Mouse (Mus musculus) gastrocnemius, postnatal 4 days (tissue): ENCODE measurements around the gene Tmub1. TPM values are rescaled to one million over a fixed set of nuclear protein-coding genes. Genes with fewer than 3 reads are reported as not detected.

Source experiments
- DNase-seq, 2 experiments: peaks; one replicate each; pipeline ENCODE4 v3.0.0; 2021 to 2022; ENCODE audit warnings: low spot score in 2 of 2, mixed read lengths in 2 of 2
- total RNA-seq, 2 experiments: library from RNA; stranded (reverse); gene quantifications; 2 replicates each; pipeline ENCODE4 v1.2.3; 2021

Gene Tmub1
- total RNA-seq, 2 experiments from 2014 or later = 6.7 to 7.0 TPM

- no peak for DNase-seq
Measured at GRCm38 (mm10) chr5:24455613-24456012, 8.0 kb upstream of the Tmub1 start.

DNA sequence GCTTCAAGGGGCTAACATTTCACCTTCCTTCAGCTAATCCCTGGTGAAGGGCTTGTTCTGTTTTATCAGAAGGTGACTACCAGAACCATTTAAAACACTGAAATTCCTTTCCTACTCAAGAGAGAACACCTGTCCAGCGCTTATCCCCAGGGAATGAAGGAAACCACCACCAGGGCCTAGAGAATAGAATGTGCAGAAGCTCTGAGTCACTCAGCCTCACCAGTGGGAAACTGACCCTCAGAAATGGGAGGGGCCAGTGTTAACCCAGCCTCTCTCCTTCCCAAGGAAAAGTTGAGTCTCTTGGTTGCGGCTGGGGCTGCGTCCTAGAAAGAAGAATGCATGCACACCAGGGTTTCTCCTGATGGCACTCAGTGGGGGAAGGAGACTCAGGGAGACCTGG is 7.4 kb upstream of the Tmub1 start:
- DNase-seq = no peak

DNA sequence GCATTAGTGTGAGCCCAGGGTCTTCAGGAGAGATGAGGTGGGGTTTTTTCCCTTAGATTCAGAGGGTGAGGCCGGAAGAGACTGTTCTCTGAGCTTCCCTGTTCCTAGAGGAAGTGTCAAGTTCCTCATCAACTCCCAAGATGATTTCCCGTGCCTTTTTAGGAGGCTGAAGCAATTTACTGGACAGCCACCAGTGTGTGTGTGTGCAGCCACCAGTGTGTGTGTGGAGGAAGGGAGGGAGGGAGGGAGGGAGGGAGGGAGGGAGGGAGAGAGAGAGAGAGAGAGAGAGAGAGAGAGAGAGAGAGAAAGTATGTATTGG is 6.3 kb upstream of the Tmub1 start:
- DNase-seq = no peak

- no peak for DNase-seq
Measured at GRCm38 (mm10) chr5:24453283-24453984, 5.8 kb upstream of the Tmub1 start.

DNA sequence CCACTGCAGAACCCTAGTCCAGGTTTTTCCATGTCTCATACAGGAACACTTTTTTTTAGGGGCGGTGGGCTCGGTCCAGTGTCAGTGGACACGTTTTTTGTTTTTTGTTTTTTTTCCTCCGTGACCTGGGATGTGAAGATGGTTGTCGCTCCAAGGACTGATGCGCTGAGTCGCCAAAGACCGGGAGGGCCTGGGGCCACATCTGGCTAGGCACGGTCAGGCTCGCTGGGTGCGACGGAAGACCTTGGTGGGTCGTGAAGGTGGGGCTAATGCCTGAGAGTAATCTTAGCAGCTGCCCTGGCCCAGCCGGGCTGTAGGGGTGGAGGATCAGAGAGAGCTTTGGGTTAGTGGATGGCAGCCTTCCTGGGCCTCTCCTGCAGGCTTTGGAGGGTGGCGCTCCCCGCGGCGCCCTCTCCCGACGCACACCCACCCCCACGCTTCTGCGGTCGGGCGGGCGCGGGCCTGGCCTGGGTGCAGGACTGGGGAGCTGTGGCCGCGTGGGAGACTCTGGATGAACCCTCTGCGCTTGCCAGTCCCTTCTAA is 5.1 kb upstream of the Tmub1 start:
- DNase-seq = peak; percentile 17 to 34

DNA sequence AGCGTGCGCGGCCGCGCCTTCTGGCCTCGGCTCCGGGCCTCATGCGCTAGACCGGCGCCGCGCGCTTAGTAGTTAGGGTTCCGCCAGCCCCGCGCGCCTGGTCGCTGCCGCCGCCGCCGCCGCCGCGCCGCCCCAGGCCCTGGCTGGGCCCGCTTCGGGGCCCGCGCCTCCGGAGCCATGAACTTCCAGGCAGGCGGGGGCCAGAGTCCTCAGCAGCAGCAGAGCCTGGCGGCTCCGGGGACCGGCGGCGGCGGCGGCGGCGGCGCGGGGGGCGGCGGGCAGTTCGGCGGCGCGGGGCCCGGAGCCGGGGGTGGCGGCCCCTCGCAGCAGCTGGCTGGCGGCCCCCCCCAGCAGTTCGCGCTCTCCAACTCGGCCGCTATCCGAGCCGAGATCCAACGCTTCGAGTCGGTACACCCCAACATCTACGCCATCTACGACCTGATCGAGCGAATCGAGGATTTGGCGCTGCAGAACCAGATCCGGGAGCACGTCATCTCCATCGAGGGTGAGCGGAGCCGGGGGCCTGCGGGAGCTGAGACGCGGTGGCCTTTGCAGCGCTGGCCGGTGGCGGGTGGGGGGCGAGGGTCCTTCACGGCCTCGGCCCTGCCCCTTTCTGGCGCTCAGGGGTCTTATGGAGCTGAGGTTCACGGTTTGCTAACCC is 4.5 kb upstream of the Tmub1 start, which contains the start of gene Agap3:
Gene Agap3, plus strand, starts transcription at position 148 of the 661 bp plus-strand sequence.
- peak; percentile 28 to 54 for DNase-seq

DNA sequence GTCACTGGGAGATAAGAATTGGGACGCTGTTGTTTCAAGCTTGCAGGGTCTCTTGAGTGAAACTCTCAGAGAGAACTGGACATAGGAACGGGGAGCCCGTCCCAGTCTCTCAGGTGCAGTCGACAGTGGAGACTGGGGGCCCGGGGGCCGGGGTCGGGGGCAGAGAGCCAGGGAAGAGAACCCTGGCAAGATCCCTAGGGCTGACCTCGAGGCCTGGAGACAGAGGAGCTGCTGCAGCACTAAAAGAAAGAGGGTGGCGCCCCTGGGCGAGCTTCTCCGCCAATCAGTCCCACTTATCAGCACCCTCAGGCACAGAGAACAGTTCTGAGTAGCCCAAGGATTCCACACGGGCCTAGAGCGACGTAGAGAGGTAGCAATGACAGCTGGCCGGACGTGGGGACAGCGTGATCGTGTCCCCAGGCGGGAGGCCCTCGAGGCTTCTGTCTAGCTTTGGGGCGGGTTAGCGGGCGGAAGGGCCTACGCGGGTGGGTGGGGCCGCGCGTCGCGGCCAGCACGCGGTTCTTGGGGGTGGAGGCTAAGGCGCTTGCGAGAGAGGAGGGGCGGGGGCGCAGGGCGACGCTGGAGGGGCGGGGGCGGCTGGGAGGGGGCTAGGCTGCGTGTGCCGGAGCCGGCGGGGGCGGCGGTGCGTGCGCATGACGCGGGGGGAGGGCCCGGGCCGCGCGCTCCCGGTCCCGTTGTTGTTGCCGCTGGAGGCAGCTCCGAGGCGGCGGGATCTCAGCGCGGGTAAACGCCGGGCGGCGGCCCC is 3.8 kb upstream of the Tmub1 start:
- peak; percentile 83 to 89 for DNase-seq

DNA sequence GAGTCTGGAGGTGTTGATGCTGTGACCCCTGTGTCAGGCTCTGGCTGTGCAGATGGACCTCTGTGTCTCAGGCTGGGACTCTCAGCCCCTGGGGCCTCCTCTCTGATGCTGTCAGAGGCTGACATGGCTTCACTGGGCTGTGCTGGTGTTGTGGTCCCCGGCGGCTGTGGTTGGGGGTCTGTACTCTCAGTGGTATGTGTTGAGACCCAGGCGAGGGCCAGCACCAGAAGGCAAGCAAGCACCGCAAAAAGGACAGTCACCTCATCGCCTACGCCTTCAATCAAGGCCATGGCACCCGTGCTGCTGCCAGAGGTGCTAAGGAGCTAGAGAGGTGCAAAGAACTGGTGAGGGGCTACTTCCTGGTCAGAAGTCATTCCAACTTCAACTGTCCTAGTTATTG is 1.0 kb downstream of the Tmub1 start:
- no peak for DNase-seq

DNA sequence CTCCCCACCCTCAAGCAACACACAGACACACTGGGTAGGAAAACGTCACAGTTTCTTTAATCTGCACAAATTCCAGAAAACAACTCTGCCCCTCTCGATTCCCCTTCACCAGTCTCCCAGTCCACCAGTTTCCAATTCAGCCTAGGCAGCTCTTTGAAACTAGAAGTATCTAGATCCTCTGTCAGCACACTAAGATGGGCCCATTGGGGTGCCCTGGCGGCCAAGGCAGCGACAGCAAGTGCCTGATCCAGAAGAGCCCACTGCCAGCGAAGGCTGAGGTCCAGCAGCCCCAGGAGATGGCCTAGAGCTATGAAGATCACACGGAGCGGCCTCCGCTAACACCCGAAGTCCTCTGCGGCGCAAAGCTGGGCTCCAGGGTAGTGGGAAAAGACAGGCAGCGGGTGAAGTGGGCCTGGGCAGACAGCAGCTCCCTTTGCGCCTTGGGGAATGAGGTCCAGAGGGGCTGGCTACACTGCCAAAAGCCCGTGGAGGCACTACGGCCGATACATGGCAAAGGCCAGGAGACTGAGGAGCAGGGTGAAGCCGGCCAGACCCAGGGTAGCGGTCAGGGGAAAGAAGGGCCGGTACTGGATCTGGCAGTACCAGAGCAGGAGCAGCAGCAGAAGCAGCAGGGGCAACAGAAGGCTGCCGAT is 2.1 kb downstream of the Tmub1 start:
- no peak for DNase-seq

DNA sequence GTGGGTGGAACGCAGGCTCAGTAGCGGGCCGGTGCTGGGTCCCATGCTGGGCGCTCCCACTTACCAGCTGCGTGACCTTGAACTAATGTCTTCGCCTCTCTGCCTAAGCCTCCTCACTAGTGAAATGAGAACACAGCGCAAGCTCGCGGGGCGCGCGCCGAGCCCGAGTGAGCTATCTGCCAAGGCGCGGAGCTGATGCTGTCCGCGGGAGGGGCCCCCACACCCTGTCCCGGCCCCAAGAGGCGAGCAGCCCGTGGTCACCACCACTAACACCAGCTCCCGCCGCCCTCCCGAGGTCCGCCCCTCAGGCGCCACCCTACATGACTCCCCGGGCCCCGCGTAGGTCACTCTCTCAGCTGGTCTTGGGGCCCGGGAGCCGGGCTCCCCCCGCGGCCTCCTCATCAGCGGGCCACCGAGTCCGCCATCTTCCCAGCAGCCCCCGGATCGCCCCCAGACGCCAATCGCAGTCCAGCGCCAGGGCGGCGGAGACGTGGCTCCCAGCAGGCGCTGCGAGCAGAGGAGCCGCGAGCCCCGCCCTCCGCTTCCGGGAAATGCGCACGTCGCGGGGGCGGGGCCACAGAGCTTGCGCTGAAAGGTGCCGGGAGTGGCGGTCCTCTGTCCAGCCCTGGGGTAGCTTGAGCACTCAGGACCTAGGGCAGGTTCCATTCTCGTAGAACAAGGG is 2.8 kb downstream of the Tmub1 start, which contains the start of gene Fastk:
Gene Fastk, minus strand, starts transcription at position 542 of the 682 bp plus-strand sequence.
- DNase-seq = peak; percentile 91 to 96

- no peak for DNase-seq
Measured at GRCm38 (mm10) chr5:24443927-24444326, 3.7 kb downstream of the Tmub1 start.

- DNase-seq = no peak
Measured at GRCm38 (mm10) chr5:24443204-24443603, 4.5 kb downstream of the Tmub1 start.

- DNase-seq = peak in 1 of 2 experiments; percentile 9
Measured at GRCm38 (mm10) chr5:24442029-24442428, 5.6 kb downstream of the Tmub1 start.

DNA sequence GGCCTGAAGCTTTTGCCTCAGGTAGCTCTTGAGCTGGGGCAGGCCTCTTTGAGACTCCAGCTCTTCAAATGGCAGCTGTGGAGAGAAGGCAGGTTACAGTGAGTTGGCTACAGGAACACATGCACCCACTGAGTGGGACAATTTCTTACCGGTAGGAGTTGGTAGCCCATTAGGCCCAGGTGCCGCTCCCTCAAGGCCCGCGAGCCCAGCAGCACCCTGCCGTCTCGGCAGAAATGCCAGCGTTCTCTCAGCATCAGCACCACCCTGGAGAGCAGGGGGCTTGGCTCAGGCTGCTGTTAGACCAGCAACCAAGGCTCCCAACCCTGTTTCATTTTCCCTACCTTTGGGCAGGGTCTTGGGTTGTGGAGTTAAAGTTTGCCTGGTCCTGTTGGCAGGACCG is 6.5 kb downstream of the Tmub1 start:
- DNase-seq = no peak

GRCm38 (mm10) chr5:24433993-24434392 is 13.7 kb downstream of the Tmub1 start:
- DNase-seq = no peak

DNA sequence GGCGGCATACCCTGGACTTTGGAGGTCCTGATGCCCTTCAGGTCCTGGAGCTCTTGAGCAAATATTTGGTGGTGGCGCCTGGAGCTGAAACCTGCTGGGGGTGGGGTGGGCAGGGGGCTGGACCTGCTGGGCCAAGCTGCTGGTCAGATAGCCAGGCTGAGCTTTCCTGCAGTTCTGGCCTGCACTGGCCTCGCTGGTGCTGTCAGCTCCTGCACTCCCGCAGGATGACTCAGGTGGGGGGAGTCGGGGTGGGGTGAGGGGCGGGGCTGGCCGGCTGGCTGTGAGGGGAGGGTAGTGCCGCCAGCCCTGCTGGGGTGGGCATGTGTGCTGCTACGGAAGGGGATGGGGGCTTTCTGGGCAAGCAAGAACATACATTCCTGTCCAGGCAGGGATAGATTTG is 19.1 kb downstream of the Tmub1 start:
- no peak for DNase-seq

- no peak for DNase-seq
Measured at GRCm38 (mm10) chr5:24427981-24428402, 19.7 kb downstream of the Tmub1 start.

DNA sequence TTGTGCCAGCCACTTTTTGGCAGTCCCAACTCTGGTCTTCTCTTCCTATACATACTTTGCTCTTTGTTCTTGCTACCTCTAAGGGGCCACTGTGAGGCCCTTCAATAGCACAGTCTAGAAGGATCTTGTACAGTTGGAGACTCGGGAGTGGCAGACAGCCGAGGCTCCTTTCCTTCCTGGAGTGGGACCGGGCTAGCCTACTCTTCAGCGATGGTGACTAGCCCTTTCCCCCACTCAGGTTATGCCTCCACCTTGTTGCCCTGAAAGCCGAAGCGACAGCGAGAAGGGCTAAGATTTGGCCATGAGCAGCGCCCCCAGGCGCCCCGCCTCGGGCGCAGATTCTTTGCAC is 20.4 kb downstream of the Tmub1 start:
- no peak for DNase-seq

- no peak for DNase-seq
Measured at GRCm38 (mm10) chr5:24426556-24427284, 20.9 kb downstream of the Tmub1 start.

DNA sequence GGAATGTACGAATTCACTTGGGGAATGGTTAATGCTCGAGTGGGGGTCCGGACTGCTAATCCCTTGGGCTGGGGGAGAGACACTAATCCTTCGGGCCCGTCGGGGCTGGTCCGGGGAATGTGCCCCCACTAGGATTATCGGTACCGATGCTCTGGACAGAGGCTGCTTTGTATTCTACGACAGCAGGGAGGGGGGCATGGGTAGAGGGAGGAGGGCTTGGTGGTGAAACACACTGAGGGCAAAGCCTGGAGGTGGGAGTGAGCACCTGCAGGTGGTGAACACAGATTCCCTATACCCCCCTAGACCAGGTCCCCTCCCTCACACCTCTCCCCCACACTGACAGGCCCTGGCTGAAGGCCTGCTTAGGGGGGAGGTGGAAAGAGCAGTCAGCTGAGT is 21.6 kb downstream of the Tmub1 start:
- no peak for DNase-seq
